Mouse (Mus musculus) adrenal gland, adult 8-10 months (tissue): ENCODE results near the gene Akap2. TPM values are rescaled to one million over a fixed set of nuclear protein-coding genes. Genes with fewer than 3 reads are reported as not detected.

Experiments
- DNase-seq: peaks from one replicate; pipeline ENCODE4 v3.0.0; 2022
- total RNA-seq, 4 experiments: library from RNA; stranded (reverse); gene quantifications; 2 replicates each; pipeline ENCODE4 v1.2.4; 2022

The Akap2 gene
- total RNA-seq, 4 experiments from 2014 or later, result 136 to 169 (median 139) TPM

GRCm38 (mm10) chr4:57703574-57704470 lies 13.6 kb upstream of the Akap2 start:
- no peak for DNase-seq

- no peak for DNase-seq
These were observed 12.9 kb upstream of the Akap2 start for GRCm38 (mm10) chr4:57704575-57704974.

- DNase-seq, result no peak
These were observed 1.6 kb upstream of the Akap2 start for GRCm38 (mm10) chr4:57715849-57716248.

- DNase-seq, result no peak
These were observed 722 bp upstream of the Akap2 start for GRCm38 (mm10) chr4:57716735-57717134.

GRCm38 (mm10) chr4:57719370-57719769 lies 1.9 kb downstream of the Akap2 start:
- no peak for DNase-seq

GRCm38 (mm10) chr4:57720869-57721361 lies 3.5 kb downstream of the Akap2 start:
- no peak for DNase-seq

GRCm38 (mm10) chr4:57722296-57722695 lies 4.8 kb downstream of the Akap2 start:
- DNase-seq, result no peak

- no peak for DNase-seq
These were observed 6.2 kb downstream of the Akap2 start for GRCm38 (mm10) chr4:57723659-57724058.

GRCm38 (mm10) chr4:57725569-57725968 lies 8.1 kb downstream of the Akap2 start:
- no peak for DNase-seq

- DNase-seq, result peak; percentile 60
These were observed 11.2 kb downstream of the Akap2 start for GRCm38 (mm10) chr4:57728611-57729183.

GRCm38 (mm10) chr4:57730047-57730446 lies 12.6 kb downstream of the Akap2 start:
- no peak for DNase-seq

GRCm38 (mm10) chr4:57730801-57731598 lies 13.5 kb downstream of the Akap2 start:
- no peak for DNase-seq

- no peak for DNase-seq
These were observed 14.9 kb downstream of the Akap2 start for GRCm38 (mm10) chr4:57732351-57732750.

- no peak for DNase-seq
These were observed 16.0 kb downstream of the Akap2 start for GRCm38 (mm10) chr4:57733445-57733844.

- DNase-seq, result peak; percentile 64
These were observed 18.0 kb downstream of the Akap2 start for GRCm38 (mm10) chr4:57735426-57735825.

- peak; percentile 75 for DNase-seq
These were observed 21.5 kb downstream of the Akap2 start for GRCm38 (mm10) chr4:57738856-57739552.

GRCm38 (mm10) chr4:57743325-57743929 lies 26.0 kb downstream of the Akap2 start:
- no peak for DNase-seq

- no peak for DNase-seq
These were observed 33.2 kb downstream of the Akap2 start for GRCm38 (mm10) chr4:57750651-57751050.

- no peak for DNase-seq
These were observed 33.6 kb downstream of the Akap2 start for GRCm38 (mm10) chr4:57751054-57751453.

- DNase-seq, result peak; percentile 54
These were observed 34.1 kb downstream of the Akap2 start for GRCm38 (mm10) chr4:57751566-57751965.

- DNase-seq, result no peak
These were observed 37.6 kb downstream of the Akap2 start for GRCm38 (mm10) chr4:57755085-57755484.

GRCm38 (mm10) chr4:57757997-57758396 lies 40.5 kb downstream of the Akap2 start:
- peak; percentile 41 for DNase-seq
